Mouse (Mus musculus) subcutaneous adipose tissue, adult 2 months (tissue): ENCODE results near the gene Olfr170. TPM values are rescaled to one million over a fixed set of nuclear protein-coding genes. Genes with fewer than 3 reads are reported as not detected.

Experiments used
- polyA plus RNA-seq: library from polyadenylated mRNA; depleted of rRNA; stranded (reverse); fragments of >200 nt; gene quantifications from 2 replicates; pipeline ENCODE4 v1.2.3, GENCODE M21; 2012; ENCODE audit warnings: low replicate concordance; rRNA removed

Gene Olfr170
- polyA plus RNA-seq: not detected in 2 replicates

GRCm38 (mm10) chr16:19611782-19612181 lies at the start of gene Olfr170:
Gene Olfr170, minus strand, starts transcription at chr16:19611882.

DNA sequence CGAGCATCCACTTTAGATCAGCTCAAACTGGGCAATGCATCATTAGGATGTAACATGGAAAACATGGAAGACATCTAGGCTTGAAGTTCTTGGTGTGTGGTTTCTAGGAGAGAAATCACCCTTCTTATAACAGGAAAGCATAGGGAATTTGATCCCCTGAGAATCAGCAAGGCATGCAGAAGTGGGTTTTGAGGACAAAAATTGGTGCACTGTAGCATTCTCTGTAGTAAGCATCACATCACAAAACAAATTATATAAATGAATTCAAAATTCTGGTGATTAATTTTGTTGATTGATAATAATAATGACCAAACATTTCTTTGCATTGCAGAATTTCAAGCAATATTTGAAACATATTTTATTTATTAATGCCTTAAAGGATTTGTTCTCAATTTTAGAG lies 18.1 kb upstream of the Olfr170 start, which contains the start of gene Olfr171:
Olfr171 (minus strand) TSS at position 101 of the 400 bp plus-strand sequence.

DNA sequence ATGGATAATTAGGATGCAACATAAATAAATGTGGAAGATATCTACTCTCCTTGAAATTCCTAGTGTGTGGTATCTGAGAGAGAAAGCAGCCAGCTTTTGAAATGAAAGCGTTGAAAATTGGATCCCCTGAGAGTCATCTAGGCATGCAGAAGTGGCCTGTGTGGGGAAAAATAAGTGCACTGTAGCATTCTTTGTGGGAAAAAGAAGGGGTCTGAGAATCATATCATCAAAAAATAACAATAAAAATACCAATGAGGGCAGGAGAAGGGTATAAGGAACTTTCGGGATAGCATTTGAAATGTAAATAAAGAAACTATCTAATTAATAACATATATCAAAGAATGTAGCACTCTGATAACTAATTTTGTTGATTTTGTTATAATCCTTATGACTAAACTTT lies 40.0 kb downstream of the Olfr170 start, which contains the start of gene Olfr169:
Olfr169 (minus strand) TSS at position 101 of the 400 bp plus-strand sequence.

Other genes starting within 250 kb of the Olfr170 start
- gene Olfr165, start 188.7 kb downstream of the Olfr170 start, polyA plus RNA-seq: not detected in 2 replicates
- not detected in 2 replicates for gene Olfr166, start 128.2 kb downstream of the Olfr170 start, polyA plus RNA-seq
- not detected in 2 replicates for gene Olfr167, start 89.6 kb downstream of the Olfr170 start, polyA plus RNA-seq
- gene Olfr168, start 76.3 kb downstream of the Olfr170 start, polyA plus RNA-seq: not detected in 2 replicates
- not detected in 2 replicates for gene Olfr169, start 40.1 kb downstream of the Olfr170 start, polyA plus RNA-seq
- not detected in 2 replicates for gene Olfr171, start 18.0 kb upstream of the Olfr170 start, polyA plus RNA-seq
- gene Lamp3, start 94.5 kb upstream of the Olfr170 start, polyA plus RNA-seq: not detected in 2 replicates
- 0.16 and 0.95 TPM in 2 replicates for gene B3gnt5, start 148.3 kb upstream of the Olfr170 start, polyA plus RNA-seq